Mouse (Mus musculus) ES-E14 (cell line): ENCODE measurements around the gene Bnc2. TPM values are rescaled to one million over a fixed set of nuclear protein-coding genes. Genes with fewer than 3 reads are reported as not detected.

Experiments
- DNase-seq: peaks from one replicate; pipeline ENCODE4 v3.0.0-alpha.2; 2013; ENCODE audit warnings: low read depth, low spot score
- H3K27ac ChIP-seq: 2 replicates; pipeline ENCODE4 v1.5.1; 2012; ENCODE audit warnings: low read depth, mild to moderate bottlenecking, low read length, moderate library complexity, mixed read lengths; ENCODE audit not compliant: poor library complexity, insufficient read depth, severe bottlenecking
- H3K36me3 ChIP-seq: 2 replicates; pipeline ENCODE4 v1.6.1; 2012; ENCODE audit warnings: mild to moderate bottlenecking, low read length, moderate library complexity, mixed read lengths; ENCODE audit not compliant: control insufficient read depth, poor library complexity, insufficient read depth, severe bottlenecking
- H3K4me1 ChIP-seq, 2 experiments: fragments of 150-350 bp in 1 of 2; sonication (generic) in 1 of 2; 2 replicates each; pipeline ENCODE4 v1.6.1; 2012; ENCODE audit warnings: low read length in 2 of 2, mild to moderate bottlenecking in 1 of 2, mixed read lengths in 1 of 2; ENCODE audit not compliant: control insufficient read depth in 2 of 2, insufficient read depth in 2 of 2, poor library complexity in 1 of 2
- H3K4me3 ChIP-seq, 2 experiments: fragments of 150-350 bp in 1 of 2; sonication (generic) in 1 of 2; 2 replicates each; pipeline ENCODE4 v1.5.1; 2012; ENCODE audit warnings: low read length in 2 of 2, low read depth in 1 of 2, mild to moderate bottlenecking in 1 of 2, mixed read lengths in 1 of 2; ENCODE audit not compliant: insufficient read depth in 1 of 2, poor library complexity in 1 of 2, severe bottlenecking in 1 of 2
- H3K9ac ChIP-seq: 2 replicates; pipeline ENCODE4 v1.6.1; 2012; ENCODE audit warnings: low read depth, mild to moderate bottlenecking, low read length, mixed read lengths; ENCODE audit not compliant: poor library complexity, insufficient read depth, severe bottlenecking
- H3K9me3 ChIP-seq: fragments of 150-350 bp; sonication (generic); 2 replicates; pipeline ENCODE4 v1.6.1; 2012; ENCODE audit warnings: low read depth, mild to moderate bottlenecking, low read length; ENCODE audit not compliant: control insufficient read depth, insufficient read depth
- CHD2 ChIP-seq: IDR thresholded peaks from 2 replicates; pipeline ENCODE4 v1.6.1; 2014; ENCODE audit warnings: mild to moderate bottlenecking, low read depth, low read length, inconsistent platforms
- HCFC1 ChIP-seq: IDR thresholded peaks from 2 replicates; pipeline ENCODE4 v1.6.1; 2012; ENCODE audit warnings: low read length, inconsistent platforms, borderline replicate concordance; ENCODE audit not compliant: insufficient read depth
- MAFK ChIP-seq: IDR thresholded peaks from 2 replicates; pipeline ENCODE4 v1.6.1; 2014; ENCODE audit warnings: mild to moderate bottlenecking, low read depth, low read length, inconsistent platforms; ENCODE audit not compliant: insufficient read depth
- ZC3H11A ChIP-seq: IDR thresholded peaks from 2 replicates; pipeline ENCODE4 v1.6.1; 2012; ENCODE audit warnings: low read depth, mild to moderate bottlenecking, inconsistent platforms, low read length, borderline replicate concordance
- ZNF384 ChIP-seq: IDR thresholded peaks from 2 replicates; pipeline ENCODE4 v1.6.1; 2012; ENCODE audit warnings: low read depth, low read length, inconsistent platforms
- in situ Hi-C, 2 experiments: fragments of 600-800 bp; cut with MboI; formaldehyde crosslinking; loops; one replicate each; pipeline ENCODE4 v1.15.1; 2025; ENCODE audit warnings: low sequenced_read_pairs in 2 of 2, inconsistent platforms in 1 of 2; ENCODE audit not compliant: unreplicated experiment in 2 of 2
- total RNA-seq: library from RNA; depleted of rRNA; stranded (reverse); fragments of 300-350 nt; gene quantifications from 2 replicates; pipeline ENCODE4 v1.2.3, GENCODE M21; 2012

Bnc2 gene
- total RNA-seq, 1 experiment = 15.1 TPM

- no peaks in the 10 kb centered on the region for H3K36me3 ChIP-seq
- TF ChIP-seq HCFC1 = no peak
- no peak for TF ChIP-seq MAFK
Observed at GRCm38 (mm10) chr4:84329651-84330050, 345.4 kb downstream of the Bnc2 start.

GRCm38 (mm10) chr4:84324371-84324770, 350.7 kb downstream of the Bnc2 start:
- TF ChIP-seq MAFK = no peak
- no peak for TF ChIP-seq HCFC1
- H3K9ac ChIP-seq = no peak overlapping the region
- no peak overlapping the region for H3K4me3 ChIP-seq
- in situ Hi-C loops = no loop called here
- no peaks in the 10 kb centered on the region for H3K4me1 ChIP-seq
- H3K36me3 ChIP-seq = no peaks in the 10 kb centered on the region
- no peaks in the 10 kb centered on the region for H3K9me3 ChIP-seq
- DNase-seq = no peak
- no peak overlapping the region for H3K27ac ChIP-seq

More at GRCm38 (mm10) chr4:84329651-84330050, 345.4 kb downstream of the Bnc2 start:
- Histone ChIP-seq H3K9me3 (no peaks in the 10 kb centered on the region), H3K27ac (no peak overlapping the region), H3K9ac (no peak overlapping the region), H3K4me3 (no peak overlapping the region), H3K4me1 (no peaks in the 10 kb centered on the region)
- DNase-seq = no peak
- in situ Hi-C loops = no loop called here

GRCm38 (mm10) chr4:84321598-84321997, 353.5 kb downstream of the Bnc2 start:
- no peaks in the 10 kb centered on the region for H3K36me3 ChIP-seq
- no peak for DNase-seq
- no peak for TF ChIP-seq ZC3H11A
- no peak for TF ChIP-seq CHD2
- TF ChIP-seq MAFK = no peak
- no peak for TF ChIP-seq HCFC1
- no peak for TF ChIP-seq ZNF384
- H3K4me3 ChIP-seq = no peak overlapping the region
- no peaks in the 10 kb centered on the region; a peak in 1 of 4 replicates for H3K4me1 ChIP-seq
- no peaks in the 10 kb centered on the region for H3K9me3 ChIP-seq
- in situ Hi-C loops = no loop called here
- H3K27ac ChIP-seq = no peak overlapping the region
- no peak overlapping the region for H3K9ac ChIP-seq

GRCm38 (mm10) chr4:84317421-84317820, 357.7 kb downstream of the Bnc2 start:
- no peak overlapping the region for H3K9ac ChIP-seq
- H3K36me3 ChIP-seq = no peaks in the 10 kb centered on the region
- no peaks in the 10 kb centered on the region; a peak in 1 of 4 replicates for H3K4me1 ChIP-seq
- H3K4me3 ChIP-seq = no peak overlapping the region
- in situ Hi-C loops = no loop called here
- no peak overlapping the region for H3K27ac ChIP-seq
- DNase-seq = no peak
- TF ChIP-seq ZNF384 (no peak), MAFK (no peak), ZC3H11A (no peak), HCFC1 (no peak), CHD2 (no peak)
- no peaks in the 10 kb centered on the region for H3K9me3 ChIP-seq

- in situ Hi-C loops = no loop called here
- no peak for DNase-seq
- Histone ChIP-seq H3K27ac (no peak overlapping the region), H3K4me1 (peaks cover 0 to 2% of the 10 kb centered on the region in 2 experiments; a peak in 1 of 4 replicates), H3K36me3 (no peaks in the 10 kb centered on the region; the same call in 1 of the 2 replicates), H3K9me3 (no peaks in the 10 kb centered on the region), H3K4me3 (no peak overlapping the region), H3K9ac (no peak overlapping the region)
- no peak for TF ChIP-seq HCFC1
- no peak for TF ChIP-seq ZC3H11A
- no peak for TF ChIP-seq MAFK
- TF ChIP-seq CHD2 = no peak
- TF ChIP-seq ZNF384 = no peak
Observed at GRCm38 (mm10) chr4:84311371-84311770, 363.7 kb downstream of the Bnc2 start.
